Mouse (Mus musculus) small intestine, adult 2 months (tissue): ENCODE results near the gene Pou5f2.

Source experiments
- CTCF ChIP-seq: fragments of 200-500 bp; IDR thresholded peaks from 2 replicates; pipeline ENCODE4 v1.5.1; 2012; ENCODE audit warnings: low read depth, mild to moderate bottlenecking, control low read depth, inconsistent platforms, low read length, moderate library complexity, mixed read lengths; ENCODE audit not compliant: insufficient replicate concordance, insufficient read length; ENCODE audit errors: extremely low read depth
- POLR2A ChIP-seq: fragments of 200-500 bp; IDR thresholded peaks from 2 replicates; pipeline ENCODE4 v1.6.1; 2012; ENCODE audit warnings: low read depth, mild to moderate bottlenecking, control low read depth, inconsistent platforms, low read length, moderate library complexity

DNA sequence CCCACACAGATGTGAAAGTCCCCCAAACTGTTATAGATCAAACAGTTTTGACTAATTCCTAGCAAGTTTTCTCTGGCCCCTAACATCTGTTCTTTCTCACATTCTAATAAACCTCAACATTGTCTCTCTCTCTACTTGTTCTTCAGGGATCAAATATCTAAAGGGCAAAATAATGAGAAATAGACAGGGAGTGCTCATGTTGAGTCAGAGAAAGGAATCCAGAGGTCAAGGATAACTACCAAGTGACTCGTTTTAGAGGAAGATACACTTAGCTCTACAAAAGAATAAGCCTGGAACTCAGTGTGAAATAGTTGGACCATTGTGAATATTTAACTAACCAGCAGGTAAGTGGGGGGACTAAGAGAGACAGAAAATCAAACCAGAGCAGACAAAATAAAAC is 8.1 kb downstream of the Pou5f2 start:
- TF ChIP-seq CTCF (no peak), POLR2A (no peak)
